Mouse (Mus musculus) heart, adult 8-10 months (tissue): ENCODE measurements around the gene Crk. TPM values are rescaled to one million over a fixed set of nuclear protein-coding genes. Genes with fewer than 3 reads are reported as not detected.

Experiments used
- DNase-seq: peaks from one replicate; pipeline ENCODE4 v3.0.0; 2022; ENCODE audit warnings: low spot score
- total RNA-seq, 4 experiments: library from RNA; stranded (reverse); gene quantifications; 2 replicates each; pipeline ENCODE4 v1.2.4; 2022

The Crk gene
- total RNA-seq, result 10 to 100 TPM; 73.0 to 84.5 (median 75.2) TPM

DNA sequence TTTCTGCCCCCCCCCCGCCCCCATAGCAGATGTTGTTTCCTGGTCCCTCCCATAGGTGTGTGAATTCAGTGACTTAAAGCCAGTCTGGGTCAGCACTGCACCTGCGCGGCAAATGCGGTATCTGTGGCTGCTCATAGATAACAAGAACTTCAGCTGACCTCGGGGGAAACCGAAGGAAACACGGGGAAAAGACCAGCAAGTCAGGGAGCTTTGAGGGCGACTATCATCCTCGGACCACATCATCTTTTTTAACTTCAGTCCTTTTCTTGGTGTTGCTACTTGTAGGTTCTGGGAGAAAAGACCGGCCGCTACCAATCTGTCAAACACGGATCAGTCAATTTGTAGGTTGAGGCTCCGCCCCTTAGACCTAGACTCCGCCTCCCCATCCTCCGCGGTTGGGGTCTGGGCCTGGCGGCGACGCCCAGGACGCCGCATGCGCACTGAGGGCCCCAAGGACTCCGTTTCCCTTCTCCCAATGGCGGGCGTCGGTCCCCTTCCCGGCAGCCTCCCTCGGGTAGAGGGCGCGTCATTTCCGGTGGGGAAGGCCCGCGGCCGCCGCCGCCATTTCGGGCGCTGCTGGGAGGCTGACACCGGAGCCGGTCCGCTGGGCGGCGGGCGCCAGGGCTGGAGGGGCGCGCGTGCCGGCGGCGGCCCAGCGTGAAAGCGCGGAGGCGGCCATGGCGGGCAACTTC is at the start of gene Crk:
Gene Crk (plus strand): TSS at position 513 of the 692 bp plus-strand sequence.
- peak; percentile 98 for DNase-seq

DNA sequence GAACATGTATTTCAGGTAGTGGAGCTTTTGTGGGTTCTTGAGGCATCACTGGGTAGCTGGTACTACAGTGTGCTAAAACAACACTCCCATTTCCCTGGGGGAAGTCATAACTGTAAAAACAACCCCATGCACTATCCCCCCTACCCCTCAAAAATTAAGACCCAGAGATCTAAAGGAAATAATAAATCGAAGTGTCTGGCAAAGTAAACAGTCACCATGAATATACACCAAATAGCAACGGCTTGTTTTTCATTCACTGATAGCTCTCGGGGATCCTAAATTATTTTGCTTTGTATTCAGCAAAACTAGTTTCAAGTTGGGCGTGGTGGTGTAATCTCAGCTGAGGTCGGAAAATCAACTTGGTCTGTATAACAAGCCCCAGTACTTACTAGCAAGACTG is 49.0 kb upstream of the Crk start:
- DNase-seq, result no peak

GRCm38 (mm10) chr11:75630645-75631229 is 48.3 kb upstream of the Crk start, which contains the start of gene Inpp5k:
Gene Inpp5k, plus strand, starts transcription at chr11:75630988.
- peak; percentile 99 for DNase-seq

DNA sequence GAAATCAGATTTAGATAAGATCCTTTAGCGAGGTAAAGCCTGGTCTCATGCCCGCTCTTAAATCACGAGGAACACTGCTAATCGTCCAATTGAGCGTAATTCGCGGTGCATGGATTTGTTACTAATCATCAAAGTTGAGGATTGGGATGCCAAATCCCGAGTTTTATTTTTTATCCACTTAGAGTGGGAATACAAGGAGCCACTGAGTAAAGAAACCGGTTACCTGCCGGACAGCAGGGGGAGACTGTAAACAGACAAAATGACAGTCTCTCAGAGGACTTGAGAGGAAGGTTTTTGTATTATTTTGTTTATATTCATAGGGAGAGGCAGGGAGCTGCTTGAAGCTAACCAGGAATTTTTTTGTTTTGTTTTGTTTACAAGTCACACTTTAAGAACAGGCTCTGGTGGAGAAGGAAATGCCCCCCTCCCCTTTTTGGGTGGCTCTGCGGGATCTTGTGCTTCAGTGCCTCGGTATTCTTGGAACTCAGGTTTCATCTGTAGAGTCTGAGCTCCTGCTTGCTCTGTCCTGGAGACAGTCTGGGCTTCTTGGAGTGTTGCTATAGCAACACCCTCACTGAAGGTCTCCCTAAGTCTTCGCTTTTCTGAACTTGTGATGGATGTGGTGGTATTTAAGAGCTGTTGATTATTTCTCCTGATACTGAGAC is 47.4 kb upstream of the Crk start:
- no peak for DNase-seq

DNA sequence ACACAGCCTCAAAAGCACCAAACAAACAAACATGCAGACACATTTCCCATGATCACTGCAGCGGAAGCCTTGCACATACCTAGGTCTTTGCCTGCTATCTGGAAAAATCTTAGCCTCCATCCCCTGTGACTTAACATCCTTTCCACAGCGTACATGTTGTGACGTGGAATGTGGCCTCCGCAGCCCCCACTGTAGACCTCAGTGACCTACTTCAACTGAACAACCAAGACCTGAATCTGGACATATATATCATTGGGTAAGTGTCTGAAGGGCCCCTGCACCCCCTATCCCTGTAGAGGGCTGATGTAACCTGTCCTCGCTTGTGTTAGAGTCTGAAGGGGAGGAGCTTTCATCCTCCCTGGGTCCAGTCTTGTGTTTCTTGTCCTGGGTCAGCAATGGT is 46.1 kb upstream of the Crk start:
- DNase-seq, result no peak

- no peak for DNase-seq
These were observed 44.3 kb upstream of the Crk start for GRCm38 (mm10) chr11:75634801-75635200.

DNA sequence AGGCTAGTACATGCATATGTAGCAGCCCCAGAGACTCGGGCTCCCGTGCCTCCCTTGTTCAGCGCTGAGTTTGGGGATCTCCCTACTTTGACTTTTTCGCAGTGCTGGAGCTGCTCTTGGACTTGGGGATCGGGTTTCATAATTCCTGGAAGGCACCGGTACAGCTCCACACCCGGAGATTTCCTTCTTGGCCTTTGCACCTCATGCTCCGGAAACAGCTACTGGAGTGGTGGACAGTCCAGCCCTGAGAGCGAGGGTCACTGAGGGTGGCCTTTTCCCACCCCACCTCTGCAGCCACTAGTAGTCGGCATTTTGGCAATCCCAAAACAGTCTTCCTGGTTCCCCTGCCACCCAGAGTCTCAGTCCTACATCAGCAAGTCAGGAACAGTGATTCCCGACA is 43.7 kb upstream of the Crk start:
- DNase-seq, result peak; percentile 60

- DNase-seq, result no peak
These were observed 35.7 kb upstream of the Crk start for GRCm38 (mm10) chr11:75643323-75643722.

DNA sequence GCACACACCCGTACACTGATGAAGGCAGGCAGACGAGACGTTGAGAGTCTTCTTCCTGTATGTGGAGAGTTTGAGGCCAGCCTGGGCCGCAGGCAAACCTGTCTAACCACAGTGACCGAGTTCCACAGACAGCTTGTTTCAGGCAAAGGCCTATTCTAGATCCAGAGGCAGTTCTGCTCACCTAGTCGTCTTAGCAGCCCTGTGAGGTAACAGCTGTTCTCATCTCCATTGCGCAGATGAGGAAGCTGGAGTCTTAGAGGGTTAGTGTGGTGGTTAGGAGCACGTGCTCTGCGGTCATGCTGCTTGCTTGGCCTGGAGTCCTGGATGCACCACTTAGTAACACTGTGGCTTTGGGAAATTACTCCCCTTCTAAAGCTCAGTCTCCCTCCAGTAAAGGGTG is 34.4 kb upstream of the Crk start:
- DNase-seq, result no peak

GRCm38 (mm10) chr11:75647681-75648211 is 31.3 kb upstream of the Crk start:
- DNase-seq, result peak; percentile 60

DNA sequence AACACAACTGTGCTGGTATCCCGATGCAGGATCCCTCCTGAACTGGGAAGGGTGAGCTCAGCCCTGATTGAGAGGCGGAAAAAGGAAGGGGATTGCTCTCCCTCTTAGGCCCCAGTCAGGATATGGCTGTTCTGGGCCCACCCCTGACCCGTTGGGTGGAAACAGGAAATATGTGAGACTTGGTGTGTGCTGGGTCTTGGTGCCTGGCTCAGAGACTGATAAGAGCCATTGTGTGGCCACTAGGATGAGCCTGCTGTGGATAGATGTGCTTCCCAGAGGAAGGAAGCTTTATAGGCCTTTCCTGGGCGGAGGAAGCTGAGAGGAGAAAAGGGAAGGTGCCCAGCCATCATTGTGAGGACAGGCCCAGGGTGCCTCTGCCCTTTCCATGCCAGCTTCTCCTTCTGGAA is 29.9 kb upstream of the Crk start:
- DNase-seq, result peak; percentile 78

DNA sequence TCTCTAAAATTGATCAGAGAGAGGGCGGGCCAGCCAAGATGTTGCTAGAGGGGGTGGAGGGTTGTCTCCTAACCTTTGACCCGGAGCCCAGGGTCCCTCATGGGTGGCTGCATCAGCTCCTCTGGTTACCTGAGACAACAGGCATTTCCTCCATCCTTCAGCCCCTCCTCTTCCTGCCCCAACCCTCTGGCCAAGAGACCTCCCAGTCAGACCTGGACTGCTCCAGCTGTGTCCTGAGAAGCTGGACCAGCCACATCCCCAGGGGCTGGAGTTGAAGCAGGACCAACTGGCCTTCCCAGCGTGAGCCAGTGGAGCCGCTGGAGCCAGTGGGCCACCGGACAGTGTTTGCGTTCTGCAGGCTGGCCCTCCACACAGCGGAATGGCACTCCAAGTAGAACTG is 28.7 kb upstream of the Crk start, which contains the start of gene Myo1c:
Gene Myo1c (plus strand): TSS at position 194 of the 400 bp plus-strand sequence.
- DNase-seq, result peak; percentile 81

GRCm38 (mm10) chr11:75650958-75651425 is 28.1 kb upstream of the Crk start:
- DNase-seq, result peak; percentile 17

- peak; percentile 85 for DNase-seq
These were observed 27.4 kb upstream of the Crk start for GRCm38 (mm10) chr11:75651426-75652221.

DNA sequence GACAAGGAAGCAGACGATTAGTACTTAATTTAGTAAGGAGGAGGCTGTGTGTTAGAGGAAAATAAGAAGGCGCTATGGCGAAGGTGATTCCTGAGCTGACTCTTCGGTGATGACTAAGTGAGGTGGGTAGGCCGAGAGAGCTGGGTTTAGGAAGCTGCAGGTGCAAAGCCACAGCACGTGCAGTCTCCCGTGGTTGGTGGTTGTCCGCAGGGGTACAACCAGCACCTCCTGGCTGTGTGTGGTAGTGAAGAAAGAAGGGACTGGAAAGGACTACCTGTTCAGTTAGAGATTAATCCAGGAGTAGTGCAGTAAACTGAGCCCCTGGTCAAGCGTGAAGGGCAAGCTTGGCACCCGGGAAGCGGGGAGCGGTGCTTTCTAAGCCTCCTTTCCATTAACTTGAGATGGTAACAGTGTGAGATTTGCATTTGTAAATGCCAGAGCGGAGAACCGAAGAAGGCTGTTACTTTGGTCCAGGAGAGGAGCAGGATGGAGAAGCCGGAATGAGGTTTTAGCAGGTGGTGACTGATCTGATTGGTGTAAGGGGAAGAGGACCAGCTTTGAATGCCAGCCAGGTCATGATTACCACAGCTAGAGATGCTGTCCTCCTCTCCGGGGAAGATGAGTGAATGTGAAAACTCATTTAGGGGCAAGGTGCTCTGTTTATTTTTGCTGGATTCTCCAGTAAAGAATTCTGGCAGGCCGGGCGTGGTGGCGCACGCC is 26.7 kb upstream of the Crk start:
- DNase-seq, result no peak

DNA sequence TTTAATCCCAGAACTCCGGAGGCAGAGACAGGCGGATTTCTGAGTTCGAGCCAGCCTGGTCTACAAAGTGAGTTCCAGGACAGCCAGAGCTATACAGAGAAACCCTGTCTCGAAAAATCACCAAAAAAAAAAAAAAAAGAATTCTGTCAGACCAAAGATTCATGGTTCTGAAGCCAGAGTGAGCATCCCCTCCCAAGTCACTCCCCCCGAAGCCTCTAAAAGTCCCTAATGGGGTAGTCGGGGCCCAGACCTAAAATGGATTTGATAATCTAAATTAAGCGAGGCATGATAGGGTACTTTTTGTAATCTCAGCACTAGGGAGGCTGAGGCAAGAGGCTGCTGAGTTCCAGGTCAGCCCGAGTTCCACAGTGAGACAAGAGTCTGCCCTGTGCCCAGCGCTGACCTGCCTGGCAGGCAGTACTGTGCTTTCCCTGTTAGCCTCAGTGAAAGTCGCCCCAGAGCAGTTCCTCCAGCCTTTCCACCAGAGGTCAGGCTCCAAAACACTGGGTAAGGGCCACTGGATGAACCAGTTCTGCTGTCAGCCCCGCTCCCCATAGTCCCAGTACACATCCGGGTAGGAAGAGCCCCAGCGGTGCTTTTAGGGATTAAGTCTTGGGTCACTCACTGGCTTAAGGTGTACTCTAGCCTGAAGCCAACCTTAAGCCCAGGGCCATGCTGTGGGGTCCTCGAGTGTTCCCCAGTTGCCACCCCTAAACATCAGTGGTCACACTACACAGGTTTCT is 25.9 kb upstream of the Crk start:
- DNase-seq, result peak; percentile 23

GRCm38 (mm10) chr11:75653781-75654470 is 25.1 kb upstream of the Crk start:
- DNase-seq, result peak; percentile 79

DNA sequence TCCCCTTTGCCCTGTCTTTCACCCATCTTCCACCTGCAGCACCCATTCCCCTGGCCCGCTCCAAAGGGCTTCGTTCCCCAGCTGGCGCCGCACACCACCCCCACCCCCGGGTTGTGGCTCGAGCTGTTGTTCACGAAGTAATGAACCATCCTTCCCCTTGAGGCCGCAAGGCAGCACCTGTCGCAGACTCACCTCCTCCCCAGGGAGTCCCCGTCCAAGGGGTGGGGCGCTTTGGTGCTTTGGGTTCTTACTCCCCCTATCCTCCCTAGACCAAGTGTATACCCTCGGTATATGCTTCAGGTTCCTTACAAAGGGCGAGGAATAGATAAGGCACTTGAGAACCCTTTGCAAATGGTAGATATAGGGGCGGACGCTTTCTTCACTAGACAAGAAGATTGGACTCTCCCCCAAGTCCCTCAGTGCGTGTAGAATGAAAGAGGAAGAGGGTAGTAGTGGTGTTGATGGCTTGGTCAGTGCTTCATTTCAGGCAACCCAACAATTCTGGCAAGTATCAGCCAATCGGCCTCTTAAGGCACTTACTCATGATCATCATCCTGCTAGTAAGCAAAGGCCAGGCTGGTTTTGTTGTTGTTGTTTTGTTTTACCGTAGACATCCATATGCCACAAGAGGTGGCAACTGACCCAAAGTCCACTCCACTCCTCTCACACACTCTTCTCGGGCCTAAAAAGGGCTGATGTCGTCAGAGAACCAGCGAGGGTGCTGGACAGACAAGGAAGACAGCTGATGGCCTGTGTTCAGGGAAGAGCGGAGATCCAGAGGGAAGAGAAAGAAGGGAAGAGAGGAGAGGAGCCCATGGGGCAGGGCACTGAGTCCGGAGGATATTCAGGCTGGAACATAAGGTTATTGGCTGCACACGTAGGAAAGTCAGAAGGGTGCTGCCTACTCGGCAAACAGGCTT is 24.3 kb upstream of the Crk start:
- DNase-seq, result peak; percentile 20
